8 mouse cellular contexts compared by ENCODE assay signal in the genomic region with DNA sequence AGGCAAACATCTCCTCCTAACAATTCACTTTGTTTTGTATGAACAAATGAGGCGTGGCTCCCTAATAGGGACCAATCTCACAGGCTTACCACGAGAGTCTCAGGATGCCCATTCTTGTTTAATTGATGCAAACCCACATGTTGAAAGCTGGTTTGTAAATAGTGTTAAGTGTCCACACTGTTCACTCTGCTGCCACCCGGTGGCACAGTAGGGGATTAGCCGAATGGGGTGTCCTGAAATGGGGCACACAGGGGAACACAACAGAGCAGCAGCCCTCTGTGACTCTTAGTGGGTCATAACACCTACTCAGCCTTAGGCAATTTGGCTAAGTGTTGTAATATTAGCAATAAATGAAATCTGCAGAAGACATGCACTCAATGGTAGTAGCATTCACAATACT.
DNase-seq lines count a peak whose midpoint lies in the region; ATAC-seq lines count a peak whose summit lies in the region.
"Had no signal": no experiment of that assay in that cellular context is flagged by ENCODE, and none has a peak within 500 bp of the region (broad histone marks: within the 10 kb centered on the region; RNA-seq: fewer than 3 reads in every experiment).

No protein-coding gene starts in this region.

- peaks cover 8% of the 10 kb centered on the region for H3K27me3 ChIP-seq in hindbrain, embryonic 12.5 days
- H3K27me3 ChIP-seq: stomach, embryonic 15.5 days had no signal

- peak; percentile 69 for ATAC-seq in hindbrain, embryonic 12.5 days (ENCODE audit: low FRiP score)

- WGBS in hindbrain, embryonic 12.5 days: 6% methylated on average over 4 of the region's 4 CpGs

- H3K4me3 ChIP-seq in hindbrain, embryonic 12.5 days: no peak overlapping the region
- H3K4me3 ChIP-seq: stomach, embryonic 15.5 days had no signal

- no peak overlapping the region for H3K4me2 ChIP-seq in hindbrain, embryonic 12.5 days (replicated peaks)
- H3K4me2 ChIP-seq: stomach, embryonic 15.5 days had no signal

- no peak overlapping the region for H3K9ac ChIP-seq in hindbrain, embryonic 12.5 days
- H3K9ac ChIP-seq: stomach, embryonic 15.5 days had no signal

- no peak overlapping the region for H3K27ac ChIP-seq in hindbrain, embryonic 12.5 days
- H3K27ac ChIP-seq: stomach, embryonic 15.5 days had no signal

- peak; percentile 44 for DNase-seq in ES-CJ7 (ENCODE audit: low read depth, low spot score)
- DNase-seq in adrenal gland, adult (ENCODE audit: inconsistent age in 2 of 2, low spot score in 1 of 2): peak; percentile 45 to 83
- DNase-seq in embryo, embryonic 11.5 days (ENCODE audit: low read depth, low spot score): peak; percentile 22
- peak; percentile 40 for DNase-seq in layer of hippocampus, adult 9-10 months (ENCODE audit: low spot score)
- DNase-seq in mesoderm, embryonic 11.5 days (ENCODE audit: low read depth, low spot score): peak; percentile 52
- DNase-seq in right cerebral cortex, postnatal 4 days: peak; percentile 66

- H3K36me3 ChIP-seq in hindbrain, embryonic 12.5 days: no peaks in the 10 kb centered on the region
- H3K36me3 ChIP-seq: stomach, embryonic 15.5 days had no signal

- H3K9me3 ChIP-seq in hindbrain, embryonic 12.5 days (replicated peaks): no peaks in the 10 kb centered on the region
- H3K9me3 ChIP-seq: stomach, embryonic 15.5 days had no signal

- peaks cover 11% of the 10 kb centered on the region for H3K4me1 ChIP-seq in hindbrain, embryonic 12.5 days
- H3K4me1 ChIP-seq: stomach, embryonic 15.5 days had no signal
